Mouse (Mus musculus) liver, adult (tissue): ENCODE measurements around the gene Flnc.

Source experiments
- GATA4 ChIP-seq: IDR thresholded peaks from 2 replicates; pipeline ENCODE4 v1.6.1; 2014; ENCODE audit warnings: mild to moderate bottlenecking, low read length; ENCODE audit not compliant: insufficient replicate concordance

Flnc gene

DNA sequence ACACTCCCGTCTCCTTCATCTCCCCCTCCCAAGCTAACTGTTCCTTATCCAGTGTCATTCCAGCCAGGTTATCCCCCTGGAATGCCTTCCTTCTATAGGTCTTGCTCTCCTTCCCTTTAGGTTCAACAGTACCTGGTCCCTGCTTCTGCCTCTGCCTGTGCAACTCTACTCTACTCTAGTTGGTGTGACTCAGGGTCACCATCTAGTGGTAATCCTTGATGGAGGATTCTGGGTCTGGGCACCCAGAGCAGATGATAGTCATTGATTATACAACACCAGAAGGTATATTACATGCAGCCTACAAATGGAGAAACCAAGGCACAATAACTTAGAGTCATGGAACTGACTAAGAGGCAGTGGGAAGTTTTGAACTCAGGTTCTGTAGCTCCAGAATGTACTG lies 68.5 kb downstream of the Flnc start:
- TF ChIP-seq GATA4, result no peak

DNA sequence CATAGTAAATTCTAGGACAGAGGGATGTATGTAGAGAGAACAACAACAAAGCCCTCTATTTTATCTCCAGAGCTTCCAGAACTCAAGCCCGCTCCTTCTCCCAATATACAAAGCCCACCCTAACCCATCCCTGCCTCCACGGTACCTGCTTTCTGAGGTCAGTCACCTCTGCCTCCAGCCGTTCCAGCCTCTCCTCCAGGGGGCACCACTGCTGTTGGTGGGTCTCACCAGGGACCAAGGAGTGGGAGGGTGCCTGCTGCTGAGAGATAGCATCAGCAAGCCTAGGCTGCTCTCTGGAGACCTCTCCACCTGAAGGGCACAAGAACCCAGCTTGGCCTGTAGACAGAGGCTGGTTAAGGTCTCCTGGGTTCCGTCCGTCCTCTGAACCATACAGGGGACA lies 72.4 kb downstream of the Flnc start:
- no peak for TF ChIP-seq GATA4

DNA sequence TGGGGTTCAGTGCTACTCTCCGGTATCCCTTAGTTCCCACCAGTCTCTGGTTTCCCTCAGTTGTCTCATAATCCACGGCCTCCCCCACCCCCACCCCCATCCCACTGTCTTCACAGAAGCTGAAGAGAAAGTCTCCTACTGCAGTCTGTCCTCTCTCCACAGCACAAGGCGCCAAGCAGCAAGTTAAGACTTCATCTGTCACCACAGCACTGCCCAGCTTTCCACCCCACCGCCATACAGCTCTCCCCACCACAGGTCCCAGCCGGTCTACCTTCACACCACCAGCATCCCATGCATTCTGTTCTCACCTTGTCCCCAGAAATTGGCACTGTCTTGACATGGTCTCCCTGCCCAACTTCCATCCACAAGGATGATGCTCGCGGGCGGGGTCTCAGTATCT lies 73.8 kb downstream of the Flnc start:
- TF ChIP-seq GATA4, result no peak

DNA sequence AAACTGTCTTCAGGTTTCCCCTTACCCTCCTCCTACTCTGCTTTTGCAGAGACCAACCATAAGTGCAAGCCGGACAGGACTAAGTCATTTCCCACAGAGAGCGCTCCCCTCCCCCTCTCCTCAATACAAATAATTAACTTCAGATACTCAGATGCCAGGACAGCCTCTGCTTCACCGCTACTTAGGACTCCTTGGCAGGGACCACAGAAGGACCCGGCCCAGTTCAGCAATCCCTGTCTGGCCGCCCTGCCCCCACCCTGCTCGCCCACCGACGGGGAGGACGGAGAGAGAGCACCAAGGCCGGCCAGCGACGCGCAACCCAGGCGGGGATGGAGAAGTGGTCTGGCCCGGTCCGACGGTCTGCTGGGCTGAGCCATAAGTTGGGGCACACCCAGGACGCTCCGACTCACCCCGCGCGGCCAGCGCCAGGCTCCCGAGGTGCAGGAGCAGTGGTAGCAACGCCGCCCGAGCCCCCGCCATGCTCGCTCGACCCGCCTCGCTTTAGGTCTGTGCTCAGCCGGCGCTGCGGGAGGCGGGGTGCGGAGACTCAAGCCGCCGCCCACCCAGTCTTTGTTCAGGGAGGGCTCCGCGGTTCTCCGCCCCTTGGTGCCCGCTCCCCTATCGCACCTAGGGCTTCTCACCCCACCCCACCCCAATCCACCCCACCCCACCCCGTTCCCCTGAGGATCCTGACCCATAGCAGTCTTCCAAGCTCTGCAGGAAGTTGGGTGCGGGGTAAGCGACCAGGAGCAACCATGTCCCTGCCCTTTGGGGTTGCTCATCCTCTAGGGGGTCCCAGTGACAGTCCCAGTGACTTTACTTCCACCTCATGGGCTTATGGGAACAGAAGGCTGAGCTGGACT lies 74.6 kb downstream of the Flnc start, which contains the start of gene Kcp:
Kcp (minus strand) TSS at position 506 of the 863 bp plus-strand sequence.
- no peak for TF ChIP-seq GATA4

DNA sequence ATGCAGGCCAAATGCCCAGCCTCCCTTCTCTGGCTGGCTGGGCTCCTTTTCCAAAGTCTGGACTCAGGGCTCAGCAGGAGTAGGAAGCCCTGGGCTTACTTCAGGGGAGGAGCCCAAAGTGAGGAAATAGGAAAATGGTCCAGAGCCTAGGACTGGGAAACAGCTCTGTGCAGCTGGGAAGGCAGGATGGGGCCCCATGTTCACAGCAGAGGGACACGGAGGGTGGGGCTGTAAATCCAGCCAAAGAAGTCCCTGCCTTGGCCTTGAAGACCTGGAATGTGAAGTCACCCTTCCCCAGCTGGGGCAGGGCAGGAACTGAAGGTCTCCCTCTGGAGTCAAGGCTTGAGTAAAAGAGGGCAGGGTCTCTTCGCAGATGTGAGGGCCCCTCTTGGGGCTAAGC lies 76.0 kb downstream of the Flnc start:
- no peak for TF ChIP-seq GATA4
